Mouse (Mus musculus) stomach, embryonic 16.5 days (tissue): ENCODE measurements around the gene Mael. TPM values are rescaled to one million over a fixed set of nuclear protein-coding genes. Genes with fewer than 3 reads are reported as not detected.

Source experiments
- ATAC-seq: fragments of 200-750 bp; cut with Nextera tagmentation; 2 replicates; pipeline ENCODE4 v1.8.0; 2017; ENCODE audit warnings: moderate number of reproducible peaks, moderate TSS enrichment; ENCODE audit not compliant: insufficient read depth, low FRiP score
- H3K27ac ChIP-seq: fragments of 300-500 bp; sonication (generic); 2 replicates; pipeline ENCODE4 v1.5.1; 2014; ENCODE audit warnings: low read length
- H3K27me3 ChIP-seq: fragments of 300-500 bp; sonication (generic); 2 replicates; pipeline ENCODE4 v1.6.1; 2014; ENCODE audit warnings: low read length, control low read depth, mixed read lengths; ENCODE audit not compliant: control insufficient read depth, insufficient read depth
- H3K36me3 ChIP-seq: fragments of 300-500 bp; sonication (generic); 2 replicates; pipeline ENCODE4 v1.6.1; 2014; ENCODE audit warnings: low read length; ENCODE audit not compliant: control insufficient read depth, insufficient read depth
- H3K4me1 ChIP-seq: fragments of 300-500 bp; sonication (generic); 2 replicates; pipeline ENCODE4 v1.6.1; 2014; ENCODE audit warnings: low read length, control low read depth, mixed read lengths; ENCODE audit not compliant: control insufficient read depth, insufficient read depth
- H3K4me2 ChIP-seq: fragments of 300-500 bp; sonication (generic); 2 replicates; pipeline ENCODE4 v1.6.1; 2014; ENCODE audit warnings: low read depth, low read length, mixed read lengths
- H3K4me3 ChIP-seq: fragments of 300-500 bp; sonication (generic); replicated peaks from 2 replicates; pipeline ENCODE4 v1.5.1; 2014; ENCODE audit warnings: mild to moderate bottlenecking, low read length
- H3K9ac ChIP-seq: fragments of 300-500 bp; sonication (generic); 2 replicates; pipeline ENCODE4 v1.6.1; 2014; ENCODE audit warnings: low read length
- H3K9me3 ChIP-seq: fragments of 300-500 bp; sonication (generic); replicated peaks from 2 replicates; pipeline ENCODE4 v1.6.1; 2016; ENCODE audit warnings: low read length, control low read depth; ENCODE audit not compliant: control insufficient read depth
- WGBS: fragments of 180-500 bp; shearing (Covaris S2); extraction: QIAGEN DNeasy Blood & Tissue Kit; methylation state at CpG from one replicate; pipeline ENCODE4 v1.1.7; 2014; 5-methylcytosine and 5-hydroxymethylcytosine counted together
- polyA plus RNA-seq: library from polyadenylated mRNA; unstranded; fragments of >200 nt; fragmentation: Nextera tagmentation; extraction: Ambion mirVana; gene quantifications from 2 replicates; pipeline ENCODE4 v1.2.1, GENCODE M21; 2015

Mael gene
- polyA plus RNA-seq, 1 experiment from 2014 or later = not detected

- Histone ChIP-seq H3K9me3 (no peaks in the 10 kb centered on the region), H3K4me2 (no peak overlapping the region), H3K27ac (no peak overlapping the region), H3K36me3 (no peaks in the 10 kb centered on the region), H3K4me1 (peaks cover 8% of the 10 kb centered on the region), H3K9ac (no peak overlapping the region), H3K27me3 (no peaks in the 10 kb centered on the region), H3K4me3 (no peak overlapping the region)
- WGBS = 40% methylated on average over 2 of the region's 2 CpGs
- no peak for ATAC-seq
Observed at GRCm38 (mm10) chr1:166278786-166279185, 40.2 kb upstream of the Mael start.

GRCm38 (mm10) chr1:166268218-166268617 is 29.7 kb upstream of the Mael start:
- no peaks in the 10 kb centered on the region for H3K36me3 ChIP-seq
- no peak for ATAC-seq
- H3K9ac ChIP-seq = no peak overlapping the region
- H3K4me3 ChIP-seq = no peak overlapping the region
- no peaks in the 10 kb centered on the region for H3K27me3 ChIP-seq
- H3K4me1 ChIP-seq = no peaks in the 10 kb centered on the region
- no peaks in the 10 kb centered on the region for H3K9me3 ChIP-seq
- H3K27ac ChIP-seq = no peak overlapping the region
- 84% methylated on average over 5 of the region's 5 CpGs for WGBS
- no peak overlapping the region for H3K4me2 ChIP-seq

GRCm38 (mm10) chr1:166266918-166267317 is 28.4 kb upstream of the Mael start:
- Histone ChIP-seq H3K27me3 (no peaks in the 10 kb centered on the region), H3K9me3 (no peaks in the 10 kb centered on the region), H3K4me3 (no peak overlapping the region), H3K27ac (no peak overlapping the region), H3K4me2 (no peak overlapping the region), H3K9ac (no peak overlapping the region), H3K4me1 (no peaks in the 10 kb centered on the region), H3K36me3 (no peaks in the 10 kb centered on the region)
- WGBS = 91% methylated on average over 9 of the region's 9 CpGs
- ATAC-seq = no peak

GRCm38 (mm10) chr1:166266001-166266705 is 27.6 kb upstream of the Mael start:
- no peak overlapping the region for H3K4me3 ChIP-seq
- no peak overlapping the region for H3K27ac ChIP-seq
- ATAC-seq = no peak
- H3K36me3 ChIP-seq = no peaks in the 10 kb centered on the region
- WGBS = 76% methylated on average over 7 of the region's 7 CpGs
- H3K4me1 ChIP-seq = no peaks in the 10 kb centered on the region
- no peaks in the 10 kb centered on the region for H3K27me3 ChIP-seq
- H3K9me3 ChIP-seq = no peaks in the 10 kb centered on the region
- no peak overlapping the region for H3K4me2 ChIP-seq
- H3K9ac ChIP-seq = no peak overlapping the region

GRCm38 (mm10) chr1:166259526-166259925 is 21.0 kb upstream of the Mael start:
- no peaks in the 10 kb centered on the region for H3K9me3 ChIP-seq
- H3K4me3 ChIP-seq = no peak overlapping the region
- H3K36me3 ChIP-seq = no peaks in the 10 kb centered on the region
- ATAC-seq = peak; percentile 58; the same call in 1 of the 2 replicates
- WGBS = 64% methylated on average over 6 of the region's 6 CpGs
- no peak overlapping the region for H3K27ac ChIP-seq
- 0 out of 2 replicates have a peak, but pooled peaks cover 4% of the 10 kb centered on the region for H3K4me1 ChIP-seq
- H3K9ac ChIP-seq = no peak overlapping the region
- H3K4me2 ChIP-seq = no peak overlapping the region
- peaks cover 13% of the 10 kb centered on the region for H3K27me3 ChIP-seq

GRCm38 (mm10) chr1:166256898-166257297 is 18.4 kb upstream of the Mael start:
- H3K4me3 ChIP-seq = no peak overlapping the region
- no peaks in the 10 kb centered on the region for H3K36me3 ChIP-seq
- H3K27ac ChIP-seq = no peak overlapping the region
- no peak for ATAC-seq
- H3K27me3 ChIP-seq = peaks cover 28% of the 10 kb centered on the region
- H3K9me3 ChIP-seq = no peaks in the 10 kb centered on the region
- H3K9ac ChIP-seq = no peak overlapping the region
- no peak overlapping the region for H3K4me2 ChIP-seq
- WGBS = 69% methylated on average over 4 of the region's 4 CpGs
- H3K4me1 ChIP-seq = 0 out of 2 replicates have a peak, but pooled peaks cover 4% of the 10 kb centered on the region

GRCm38 (mm10) chr1:166256302-166256701 is 17.8 kb upstream of the Mael start:
- WGBS = 12% methylated on average over 6 of the region's 6 CpGs
- Histone ChIP-seq H3K27ac (no peak overlapping the region), H3K9me3 (no peaks in the 10 kb centered on the region), H3K4me1 (0 out of 2 replicates have a peak, but pooled peaks cover 4% of the 10 kb centered on the region), H3K9ac (no peak overlapping the region), H3K36me3 (no peaks in the 10 kb centered on the region), H3K4me3 (no peak overlapping the region), H3K4me2 (no peak overlapping the region), H3K27me3 (peaks cover 31% of the 10 kb centered on the region)
- no peak for ATAC-seq

GRCm38 (mm10) chr1:166255651-166256050 is 17.1 kb upstream of the Mael start:
- no peaks in the 10 kb centered on the region for H3K36me3 ChIP-seq
- H3K4me2 ChIP-seq = no peak overlapping the region
- H3K9ac ChIP-seq = no peak overlapping the region
- H3K9me3 ChIP-seq = no peaks in the 10 kb centered on the region
- no peak for ATAC-seq
- 45% methylated on average over 2 of the region's 2 CpGs for WGBS
- H3K27me3 ChIP-seq = peaks cover 31% of the 10 kb centered on the region
- 0 out of 2 replicates have a peak, but pooled peaks cover 4% of the 10 kb centered on the region for H3K4me1 ChIP-seq
- H3K4me3 ChIP-seq = no peak overlapping the region
- H3K27ac ChIP-seq = no peak overlapping the region

- WGBS = 55% methylated on average over 8 of the region's 8 CpGs
- no peaks in the 10 kb centered on the region for H3K9me3 ChIP-seq
Observed at GRCm38 (mm10) chr1:166255091-166255490, 16.5 kb upstream of the Mael start.

More at GRCm38 (mm10) chr1:166255091-166255490, 16.5 kb upstream of the Mael start:
- H3K27ac ChIP-seq = no peak overlapping the region
- peak overlapping the region; percentile 54; the same call in 1 of the 2 replicates for H3K4me3 ChIP-seq
- H3K4me1 ChIP-seq = 0 out of 2 replicates have a peak, but pooled peaks cover 4% of the 10 kb centered on the region
- no peak for ATAC-seq
- H3K9ac ChIP-seq = no peak overlapping the region
- H3K27me3 ChIP-seq = peaks cover 31% of the 10 kb centered on the region
- no peaks in the 10 kb centered on the region for H3K36me3 ChIP-seq
- H3K4me2 ChIP-seq = no peak overlapping the region
